Mouse (Mus musculus) adrenal gland, postnatal 0 days (tissue): Measurements from ENCODE around the gene Tas2r140. TPM values are rescaled to one million over a fixed set of nuclear protein-coding genes. Genes with fewer than 3 reads are reported as not detected.

Experiments
- polyA plus RNA-seq: library from polyadenylated mRNA; unstranded; fragments of >200 nt; fragmentation: Nextera tagmentation; extraction: Ambion mirVana; gene quantifications from 2 replicates; pipeline ENCODE4 v1.2.1, GENCODE M21; 2015

Tas2r140 gene
- not detected in 2 replicates for polyA plus RNA-seq

DNA sequence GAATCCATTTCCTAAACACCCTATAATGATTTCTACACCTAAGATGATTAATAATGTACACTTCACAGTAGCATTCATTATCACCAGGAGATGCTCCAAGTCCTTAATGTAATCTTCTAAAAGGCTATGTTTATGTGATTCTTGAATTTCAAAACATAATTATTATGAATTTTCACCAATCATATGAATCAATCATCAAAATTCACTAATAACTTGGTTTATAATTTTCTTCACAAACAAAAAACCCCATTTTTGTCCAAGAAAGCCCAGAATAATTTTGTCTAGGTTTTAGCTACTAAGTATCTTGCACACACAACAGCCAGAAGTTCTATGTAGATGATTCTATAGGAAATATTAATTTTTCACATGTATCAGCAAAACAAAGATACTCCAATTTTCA lies at the start of gene Tas2r140:
TSS of gene Tas2r140 (minus strand) at position 101 of the 400 bp plus-strand sequence.

DNA sequence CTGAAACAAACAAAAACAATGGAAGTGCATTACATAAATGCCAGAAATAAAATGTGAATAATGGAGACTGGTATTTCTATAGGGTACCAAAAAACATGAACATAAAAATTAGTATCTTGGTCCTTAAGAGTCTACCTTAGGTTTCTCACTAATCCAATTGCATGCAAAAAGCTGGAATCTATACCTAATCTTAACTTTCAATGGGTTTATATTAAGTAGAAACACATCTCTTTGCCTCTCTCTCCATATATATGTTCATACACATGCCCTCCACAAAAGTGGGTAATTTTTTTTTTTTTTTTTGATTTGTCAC lies 48.9 kb upstream of the Tas2r140 start, which contains the start of gene Smim10l1:
TSS of gene Smim10l1 (plus strand) at position 301 of the 313 bp plus-strand sequence.

DNA sequence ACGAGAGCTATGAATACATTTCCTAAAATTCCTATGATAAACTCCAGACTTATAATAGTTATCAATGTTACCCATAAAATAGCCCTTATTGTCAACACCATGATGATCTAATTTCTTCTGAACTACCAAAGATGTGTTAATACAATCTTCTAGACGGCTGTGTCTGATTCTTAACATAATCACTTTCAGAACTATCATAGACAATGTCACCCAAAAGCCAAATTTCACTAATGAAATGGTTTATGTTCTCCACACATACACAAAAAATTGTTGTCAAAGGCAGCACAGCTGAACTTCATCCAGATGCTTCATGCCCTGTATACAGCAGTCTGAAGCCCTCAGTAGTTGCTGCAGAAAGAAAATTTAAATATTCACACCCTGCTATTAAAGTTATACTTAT lies 18.6 kb downstream of the Tas2r140 start, which contains the start of gene Tas2r103:
TSS of gene Tas2r103 (minus strand) at position 101 of the 400 bp plus-strand sequence.

Other genes starting within 250 kb of the Tas2r140 start
- not detected in 2 replicates for gene Tas2r123, start 208.7 kb downstream of the Tas2r140 start, polyA plus RNA-seq
- not detected in 2 replicates for gene Tas2r116, start 200.4 kb downstream of the Tas2r140 start, polyA plus RNA-seq
- gene Tas2r110, start 187.8 kb downstream of the Tas2r140 start, polyA plus RNA-seq: not detected in 2 replicates
- not detected in 2 replicates for gene Tas2r113, start 162.8 kb downstream of the Tas2r140 start, polyA plus RNA-seq
- not detected in 2 replicates for gene Tas2r125, start 146.2 kb downstream of the Tas2r140 start, polyA plus RNA-seq
- not detected in 2 replicates for gene Tas2r129, start 104.7 kb downstream of the Tas2r140 start, polyA plus RNA-seq
- not detected in 2 replicates for gene Tas2r131, start 97.9 kb downstream of the Tas2r140 start, polyA plus RNA-seq
- not detected in 2 replicates for gene Tas2r109, start 74.9 kb downstream of the Tas2r140 start, polyA plus RNA-seq
- gene Tas2r103, start 18.7 kb downstream of the Tas2r140 start, polyA plus RNA-seq: not detected in 2 replicates
- gene Smim10l1, start 49.1 kb upstream of the Tas2r140 start, polyA plus RNA-seq: 67.5 and 81.2 TPM in 2 replicates
- gene 5530400C23Rik, start 236.4 kb upstream of the Tas2r140 start, polyA plus RNA-seq: not detected in 2 replicates